Mouse (Mus musculus): ENCODE results near the gene Ttc30a2. TPM values are rescaled to one million over a fixed set of nuclear protein-coding genes. Genes with fewer than 3 reads are reported as not detected.
A peak's percentile ranks its signal among the peaks of the same experiment; 100 is the strongest.
"Not testable (repeated sequence)": the region's sequence is repeated elsewhere in the genome, so short reads cannot be mapped to it uniquely, and the experiment has no call there.

The Ttc30a2 gene
- polyA plus RNA-seq, 1 experiment from 2014 or later = 0.70 TPM

GRCm38 (mm10) chr2:75988378-75988777 lies 10.4 kb upstream of the Ttc30a2 start:
- H3K27me3 ChIP-seq (ENCODE audit: control insufficient read depth, insufficient read depth, low read length) = no peaks in the 10 kb centered on the region
- no peaks in the 10 kb centered on the region for H3K4me1 ChIP-seq (ENCODE audit: control insufficient read depth, insufficient read depth, low read length)
- H3K9ac ChIP-seq (replicated peaks; ENCODE audit: low read length) = no peak overlapping the region
- 63% methylated on average over 4 of the region's 4 CpGs for WGBS
- H3K36me3 ChIP-seq (replicated peaks; ENCODE audit: control insufficient read depth, insufficient read depth, low read depth, low read length) = no peaks in the 10 kb centered on the region
- ATAC-seq (replicated peaks; ENCODE audit: insufficient number of reproducible peaks, low FRiP score, low TSS enrichment, low read depth) = no peak
- DNase-seq (ENCODE audit: low spot score) = no peak
- H3K4me3 ChIP-seq (ENCODE audit: low read depth, low read length) = no peak overlapping the region
- no peak overlapping the region for H3K27ac ChIP-seq (replicated peaks; ENCODE audit: low read depth, low read length)
- H3K9me3 ChIP-seq (replicated peaks; ENCODE audit: control insufficient read depth, low read length) = no peaks in the 10 kb centered on the region
- no peak overlapping the region for H3K4me2 ChIP-seq (ENCODE audit: low read depth, low read length)

GRCm38 (mm10) chr2:75987739-75988138 lies 9.8 kb upstream of the Ttc30a2 start:
- H3K4me1 ChIP-seq (ENCODE audit: control insufficient read depth, insufficient read depth, low read length) = no peaks in the 10 kb centered on the region

GRCm38 (mm10) chr2:75985124-75985523 lies 7.2 kb upstream of the Ttc30a2 start:
- H3K4me3 ChIP-seq (ENCODE audit: low read depth, low read length) = no peak overlapping the region
- no peak overlapping the region for H3K27ac ChIP-seq (replicated peaks; ENCODE audit: low read depth, low read length)
- no peak overlapping the region for H3K4me2 ChIP-seq (ENCODE audit: low read depth, low read length)
- ATAC-seq (replicated peaks; ENCODE audit: insufficient number of reproducible peaks, low FRiP score, low TSS enrichment, low read depth) = 0 out of 2 replicates have a peak, but pooled peaks have one; percentile 12
- no peaks in the 10 kb centered on the region for H3K36me3 ChIP-seq (replicated peaks; ENCODE audit: control insufficient read depth, insufficient read depth, low read depth, low read length)
- H3K4me1 ChIP-seq (ENCODE audit: control insufficient read depth, insufficient read depth, low read length) = no peaks in the 10 kb centered on the region
- peak; percentile 87 for DNase-seq (ENCODE audit: low spot score)
- no peak overlapping the region for H3K9ac ChIP-seq (replicated peaks; ENCODE audit: low read length)
- no peaks in the 10 kb centered on the region for H3K9me3 ChIP-seq (replicated peaks; ENCODE audit: control insufficient read depth, low read length)
- WGBS = 3% methylated on average over 2 of the region's 2 CpGs
- H3K27me3 ChIP-seq (ENCODE audit: control insufficient read depth, insufficient read depth, low read length) = no peaks in the 10 kb centered on the region

More at GRCm38 (mm10) chr2:75987739-75988138, 9.8 kb upstream of the Ttc30a2 start:
- WGBS = 57% methylated on average over 9 of the region's 9 CpGs
- DNase-seq (ENCODE audit: low spot score) (no peak), ATAC-seq (replicated peaks; ENCODE audit: insufficient number of reproducible peaks, low FRiP score, low TSS enrichment, low read depth) (no peak)
- Histone ChIP-seq H3K9ac (replicated peaks; ENCODE audit: low read length) (no peak overlapping the region), H3K27ac (replicated peaks; ENCODE audit: low read depth, low read length) (no peak overlapping the region), H3K27me3 (ENCODE audit: control insufficient read depth, insufficient read depth, low read length) (no peaks in the 10 kb centered on the region), H3K4me2 (ENCODE audit: low read depth, low read length) (no peak overlapping the region), H3K36me3 (replicated peaks; ENCODE audit: control insufficient read depth, insufficient read depth, low read depth, low read length) (no peaks in the 10 kb centered on the region), H3K4me3 (ENCODE audit: low read depth, low read length) (no peak overlapping the region), H3K9me3 (replicated peaks; ENCODE audit: control insufficient read depth, low read length) (no peaks in the 10 kb centered on the region)

- no peak overlapping the region for H3K9ac ChIP-seq (replicated peaks; ENCODE audit: low read length)
- no peaks in the 10 kb centered on the region for H3K36me3 ChIP-seq (replicated peaks; ENCODE audit: control insufficient read depth, insufficient read depth, low read depth, low read length)
- H3K9me3 ChIP-seq (replicated peaks; ENCODE audit: control insufficient read depth, low read length) = no peaks in the 10 kb centered on the region
- H3K4me2 ChIP-seq (ENCODE audit: low read depth, low read length) = no peak overlapping the region
- no peaks in the 10 kb centered on the region for H3K4me1 ChIP-seq (ENCODE audit: control insufficient read depth, insufficient read depth, low read length)
- no peaks in the 10 kb centered on the region for H3K27me3 ChIP-seq (ENCODE audit: control insufficient read depth, insufficient read depth, low read length)
- H3K4me3 ChIP-seq (ENCODE audit: low read depth, low read length) = no peak overlapping the region
- no peak overlapping the region for H3K27ac ChIP-seq (replicated peaks; ENCODE audit: low read depth, low read length)
- ATAC-seq (replicated peaks; ENCODE audit: insufficient number of reproducible peaks, low FRiP score, low TSS enrichment, low read depth) (no peak), DNase-seq (ENCODE audit: low spot score) (no peak)
- 81% methylated on average over 3 of the region's 3 CpGs for WGBS
These were observed 5.9 kb upstream of the Ttc30a2 start for GRCm38 (mm10) chr2:75983847-75984246.

GRCm38 (mm10) chr2:75983091-75983490 lies 5.1 kb upstream of the Ttc30a2 start:
- Histone ChIP-seq H3K4me3 (ENCODE audit: low read depth, low read length) (no peak overlapping the region), H3K4me2 (ENCODE audit: low read depth, low read length) (no peak overlapping the region), H3K27me3 (ENCODE audit: control insufficient read depth, insufficient read depth, low read length) (no peaks in the 10 kb centered on the region), H3K9me3 (replicated peaks; ENCODE audit: control insufficient read depth, low read length) (no peaks in the 10 kb centered on the region), H3K4me1 (ENCODE audit: control insufficient read depth, insufficient read depth, low read length) (no peaks in the 10 kb centered on the region), H3K9ac (replicated peaks; ENCODE audit: low read length) (no peak overlapping the region), H3K27ac (replicated peaks; ENCODE audit: low read depth, low read length) (no peak overlapping the region), H3K36me3 (replicated peaks; ENCODE audit: control insufficient read depth, insufficient read depth, low read depth, low read length) (no peaks in the 10 kb centered on the region)
- ATAC-seq (replicated peaks; ENCODE audit: insufficient number of reproducible peaks, low FRiP score, low TSS enrichment, low read depth) = no peak
- no peak for DNase-seq (ENCODE audit: low spot score)
- 97% methylated on average over 3 of the region's 3 CpGs for WGBS

- H3K27me3 ChIP-seq (ENCODE audit: control insufficient read depth, insufficient read depth, low read length) = no peaks in the 10 kb centered on the region
- no peak overlapping the region for H3K4me2 ChIP-seq (ENCODE audit: low read depth, low read length)
- no peaks in the 10 kb centered on the region for H3K4me1 ChIP-seq (ENCODE audit: control insufficient read depth, insufficient read depth, low read length)
- no peaks in the 10 kb centered on the region for H3K36me3 ChIP-seq (replicated peaks; ENCODE audit: control insufficient read depth, insufficient read depth, low read depth, low read length)
- no peak for DNase-seq (ENCODE audit: low spot score)
- no peak overlapping the region for H3K4me3 ChIP-seq (ENCODE audit: low read depth, low read length)
- no peak overlapping the region for H3K27ac ChIP-seq (replicated peaks; ENCODE audit: low read depth, low read length)
- no peak overlapping the region for H3K9ac ChIP-seq (replicated peaks; ENCODE audit: low read length)
- WGBS = 94% methylated on average over 4 of the region's 4 CpGs
- H3K9me3 ChIP-seq (replicated peaks; ENCODE audit: control insufficient read depth, low read length) = no peaks in the 10 kb centered on the region
- no peak for ATAC-seq (replicated peaks; ENCODE audit: insufficient number of reproducible peaks, low FRiP score, low TSS enrichment, low read depth)
These were observed 4.7 kb upstream of the Ttc30a2 start for GRCm38 (mm10) chr2:75982626-75983025.

- Histone ChIP-seq H3K4me3 (ENCODE audit: low read depth, low read length) (peak within 1 kb of the TSS; percentile 38), H3K4me2 (ENCODE audit: low read depth, low read length) (peak within 1 kb of the TSS; percentile 57), H3K9ac (replicated peaks; ENCODE audit: low read length) (peak within 1 kb of the TSS; percentile 59)
- not testable (repeated sequence) for H3K4me1 ChIP-seq (ENCODE audit: control insufficient read depth, insufficient read depth, low read length); H3K27me3 ChIP-seq (ENCODE audit: control insufficient read depth, insufficient read depth, low read length); H3K27ac ChIP-seq (replicated peaks; ENCODE audit: low read depth, low read length); H3K9me3 ChIP-seq (replicated peaks; ENCODE audit: control insufficient read depth, low read length); H3K36me3 ChIP-seq (replicated peaks; ENCODE audit: control insufficient read depth, insufficient read depth, low read depth, low read length)
- WGBS = 4% methylated on average over 28 of the region's 34 CpGs
- DNase-seq (ENCODE audit: low spot score) = peak; percentile 93
- peak; percentile 44; the same call in 1 of the 2 replicates for ATAC-seq (replicated peaks; ENCODE audit: insufficient number of reproducible peaks, low FRiP score, low TSS enrichment, low read depth)
These were observed 3.6 kb upstream of the Ttc30a2 start, which contains the start of gene Ttc30a1 for GRCm38 (mm10) chr2:75981440-75982081. Ttc30a1 (minus strand) TSS chr2:75981967.

- not testable (repeated sequence) for H3K4me3 ChIP-seq (ENCODE audit: low read depth, low read length); H3K9me3 ChIP-seq (replicated peaks; ENCODE audit: control insufficient read depth, low read length); H3K27ac ChIP-seq (replicated peaks; ENCODE audit: low read depth, low read length); H3K36me3 ChIP-seq (replicated peaks; ENCODE audit: control insufficient read depth, insufficient read depth, low read depth, low read length); H3K4me1 ChIP-seq (ENCODE audit: control insufficient read depth, insufficient read depth, low read length); H3K27me3 ChIP-seq (ENCODE audit: control insufficient read depth, insufficient read depth, low read length); DNase-seq (ENCODE audit: low spot score); H3K9ac ChIP-seq (replicated peaks; ENCODE audit: low read length)
- 98% methylated on average over 12 of the region's 13 CpGs for WGBS
- ATAC-seq (replicated peaks; ENCODE audit: insufficient number of reproducible peaks, low FRiP score, low TSS enrichment, low read depth) = 0 out of 2 replicates have a peak, but pooled peaks have one; percentile 6
- peak overlapping the region; percentile 57 for H3K4me2 ChIP-seq (ENCODE audit: low read depth, low read length)
These were observed 3.0 kb upstream of the Ttc30a2 start for GRCm38 (mm10) chr2:75980933-75981439.

All from embryonic facial prominence, embryonic 11.5 days (tissue).